Mouse (Mus musculus) hindbrain, postnatal 0 days (tissue): Measurements from ENCODE around the gene Trim47. TPM values are rescaled to one million over a fixed set of nuclear protein-coding genes. Genes with fewer than 3 reads are reported as not detected.
A peak's percentile ranks its signal among the peaks of the same experiment; 100 is the strongest.

ENCODE experiments used
- ATAC-seq: fragments of 200-750 bp; cut with Nextera tagmentation; 2 replicates; pipeline ENCODE4 v1.8.0; 2017; ENCODE audit warnings: mild to moderate bottlenecking, moderate TSS enrichment, moderate library complexity
- DNase-seq: peaks from one replicate; pipeline ENCODE4 v3.0.0-alpha.2; 2015; ENCODE audit warnings: low spot score
- H3K27ac ChIP-seq: fragments of 300-500 bp; sonication (generic); 2 replicates; pipeline ENCODE4 v1.5.1; 2014; ENCODE audit warnings: mild to moderate bottlenecking
- H3K27me3 ChIP-seq: fragments of 300-500 bp; sonication (generic); 2 replicates; pipeline ENCODE4 v1.6.1; 2014; ENCODE audit warnings: low read length, mixed read lengths; ENCODE audit not compliant: insufficient read depth
- H3K36me3 ChIP-seq: fragments of 300-500 bp; sonication (generic); 2 replicates; pipeline ENCODE4 v1.6.1; 2014; ENCODE audit warnings: low read length, mixed read lengths; ENCODE audit not compliant: insufficient read depth
- H3K4me1 ChIP-seq: fragments of 300-500 bp; sonication (generic); 2 replicates; pipeline ENCODE4 v1.6.1; 2014; ENCODE audit warnings: antibody characterized with exemption, low read length, mixed read lengths; ENCODE audit not compliant: insufficient read depth
- H3K4me2 ChIP-seq: fragments of 300-500 bp; sonication (generic); 2 replicates; pipeline ENCODE4 v1.6.1; 2014; ENCODE audit warnings: low read depth, mild to moderate bottlenecking, low read length, moderate library complexity, mixed read lengths
- H3K4me3 ChIP-seq: fragments of 300-500 bp; sonication (generic); 2 replicates; pipeline ENCODE4 v1.5.1; 2014; ENCODE audit warnings: low read length
- H3K9ac ChIP-seq: fragments of 300-500 bp; sonication (generic); replicated peaks from 2 replicates; pipeline ENCODE4 v1.6.1; 2014; ENCODE audit warnings: mild to moderate bottlenecking, low read length, moderate library complexity, mixed read lengths
- H3K9me3 ChIP-seq: fragments of 300-500 bp; sonication (generic); 2 replicates; pipeline ENCODE4 v1.6.1; 2016; ENCODE audit warnings: low read length, mixed read lengths
- CTCF ChIP-seq: IDR thresholded peaks from 2 replicates; pipeline ENCODE4 v1.5.1; 2016; ENCODE audit warnings: antibody characterized with exemption, control low read depth, low read depth
- WGBS: fragments of 180-500 bp; shearing (Covaris S2); extraction: QIAGEN DNeasy Blood & Tissue Kit; methylation state at CpG from one replicate; pipeline ENCODE4 v1.1.7; 2014; 5-methylcytosine and 5-hydroxymethylcytosine counted together
- polyA plus RNA-seq: library from polyadenylated mRNA; unstranded; fragments of >200 nt; fragmentation: Nextera tagmentation; extraction: Ambion mirVana; gene quantifications from 2 replicates; pipeline ENCODE4 v1.2.1, GENCODE M21; 2015
- total RNA-seq: library from RNA; depleted of rRNA; stranded (reverse); fragments of >200 nt; gene quantifications from 2 replicates; pipeline ENCODE4 v1.2.3, GENCODE M21; 2014

Trim47 gene
- total and polyA plus RNA-seq, 2 experiments from 2014 or later: 9.5 to 17.0 TPM

DNA sequence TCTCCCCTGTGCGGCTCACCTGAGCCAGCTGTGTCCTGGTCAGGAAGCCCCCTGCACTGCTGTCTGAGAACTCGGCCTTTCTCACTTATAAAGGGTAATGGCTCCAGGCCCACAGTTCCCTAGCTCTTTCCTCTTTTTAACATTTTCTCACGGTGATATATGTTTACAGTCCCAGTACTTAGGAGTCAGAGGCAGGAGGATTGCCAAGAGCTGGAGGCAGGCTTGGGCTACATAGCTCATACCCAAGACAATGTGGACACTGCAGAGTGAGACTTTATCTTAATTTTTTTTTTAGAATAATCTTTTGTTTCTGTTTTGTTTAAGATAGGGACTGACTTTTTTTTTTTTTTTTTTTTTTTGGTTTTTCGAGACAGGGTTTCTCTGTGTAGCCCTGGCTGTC is 24.5 kb downstream of the Trim47 start:
- Histone ChIP-seq H3K36me3 (no peaks in the 10 kb centered on the region), H3K4me1 (0 out of 2 replicates have a peak, but pooled peaks cover 7% of the 10 kb centered on the region), H3K9ac (0 out of 2 replicates have a peak overlapping the region, but pooled peaks have one; percentile 3), H3K27ac (peak overlapping the region; percentile 78), H3K4me3 (no peak overlapping the region), H3K4me2 (no peak overlapping the region), H3K9me3 (no peaks in the 10 kb centered on the region), H3K27me3 (0 out of 2 replicates have a peak, but pooled peaks cover 2% of the 10 kb centered on the region)
- ATAC-seq (no peak), DNase-seq (no peak)
- WGBS: 39% methylated on average over 3 of the region's 4 CpGs
- TF ChIP-seq CTCF: no peak

- ATAC-seq: peak; percentile 85; the same call in 1 of the 2 replicates
- no peak overlapping the region for H3K4me2 ChIP-seq
These were observed 25.1 kb downstream of the Trim47 start for GRCm38 (mm10) chr11:116101931-116102381.

DNA sequence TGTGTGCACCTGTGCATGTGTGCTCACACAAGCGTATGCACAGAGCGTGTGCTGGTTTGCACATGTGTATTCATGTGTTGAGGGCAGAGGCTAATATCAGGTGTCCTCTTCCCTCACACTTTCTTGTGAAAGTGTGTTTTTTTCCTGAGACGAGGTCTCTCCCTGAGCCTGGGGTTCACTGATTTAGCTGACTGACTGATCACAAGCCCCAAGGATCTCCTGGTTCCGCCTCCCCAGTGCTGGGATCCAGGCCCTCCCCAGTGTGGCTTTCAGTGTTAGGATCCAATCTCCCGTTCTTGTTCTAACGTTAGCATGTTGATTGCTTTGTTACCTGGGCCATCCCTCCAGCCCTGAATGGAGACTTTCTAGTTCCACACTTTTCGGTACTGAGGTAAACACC is 26.2 kb downstream of the Trim47 start:
- H3K4me3 ChIP-seq: no peak overlapping the region
- DNase-seq (no peak), ATAC-seq (no peak)

More at GRCm38 (mm10) chr11:116101931-116102381, 25.1 kb downstream of the Trim47 start:
- H3K9me3 ChIP-seq: no peaks in the 10 kb centered on the region
- H3K27me3 ChIP-seq: no peaks in the 10 kb centered on the region
- TF ChIP-seq CTCF: no peak; the same call in 1 of the 2 replicates
- 17% methylated on average over 11 of the region's 11 CpGs for WGBS
- H3K9ac ChIP-seq: 0 out of 2 replicates have a peak overlapping the region, but pooled peaks have one; percentile 3
- peak overlapping the region; percentile 78 for H3K27ac ChIP-seq
- H3K36me3 ChIP-seq: no peaks in the 10 kb centered on the region
- peak; percentile 69 for DNase-seq
- H3K4me1 ChIP-seq: 0 out of 2 replicates have a peak, but pooled peaks cover 6% of the 10 kb centered on the region
- H3K4me3 ChIP-seq: no peak overlapping the region

GRCm38 (mm10) chr11:116100385-116100784 is 26.6 kb downstream of the Trim47 start:
- TF ChIP-seq CTCF: no peak
- Histone ChIP-seq H3K4me1 (0 out of 2 replicates have a peak, but pooled peaks cover 6% of the 10 kb centered on the region), H3K4me2 (no peak overlapping the region), H3K4me3 (no peak overlapping the region), H3K9me3 (no peaks in the 10 kb centered on the region), H3K27ac (no peak overlapping the region), H3K9ac (no peak overlapping the region), H3K36me3 (no peaks in the 10 kb centered on the region), H3K27me3 (no peaks in the 10 kb centered on the region)
- no peak for ATAC-seq
- WGBS: 78% methylated on average over 6 of the region's 6 CpGs
- DNase-seq: no peak

More for the DNA sequence above, 26.2 kb downstream of the Trim47 start:
- 82% methylated on average over 7 of the region's 7 CpGs for WGBS
- TF ChIP-seq CTCF: no peak
- peak overlapping the region; percentile 78; the same call in 1 of the 2 replicates for H3K27ac ChIP-seq
- 0 out of 2 replicates have a peak, but pooled peaks cover 6% of the 10 kb centered on the region for H3K4me1 ChIP-seq
- no peaks in the 10 kb centered on the region for H3K27me3 ChIP-seq
- H3K36me3 ChIP-seq: no peaks in the 10 kb centered on the region
- no peaks in the 10 kb centered on the region for H3K9me3 ChIP-seq
- no peak overlapping the region for H3K4me2 ChIP-seq
- H3K9ac ChIP-seq: no peak overlapping the region

- ATAC-seq (no peak), DNase-seq (no peak)
- Histone ChIP-seq H3K9me3 (no peaks in the 10 kb centered on the region), H3K4me1 (0 out of 2 replicates have a peak, but pooled peaks cover 6% of the 10 kb centered on the region), H3K27me3 (no peaks in the 10 kb centered on the region), H3K4me2 (no peak overlapping the region), H3K9ac (no peak overlapping the region), H3K27ac (no peak overlapping the region), H3K4me3 (no peak overlapping the region), H3K36me3 (no peaks in the 10 kb centered on the region)
- 88% methylated on average over 6 of the region's 6 CpGs for WGBS
- no peak for TF ChIP-seq CTCF
These were observed 27.5 kb downstream of the Trim47 start for GRCm38 (mm10) chr11:116099462-116099861.

GRCm38 (mm10) chr11:116098711-116099460 is 28.1 kb downstream of the Trim47 start:
- ATAC-seq: no peak
- Histone ChIP-seq H3K4me1 (no peaks in the 10 kb centered on the region), H3K4me2 (no peak overlapping the region), H3K9ac (no peak overlapping the region), H3K4me3 (no peak overlapping the region), H3K9me3 (no peaks in the 10 kb centered on the region), H3K27ac (no peak overlapping the region), H3K36me3 (no peaks in the 10 kb centered on the region), H3K27me3 (no peaks in the 10 kb centered on the region)
- DNase-seq: no peak
- TF ChIP-seq CTCF: no peak
- 73% methylated on average over 14 of the region's 14 CpGs for WGBS
